Mouse (Mus musculus): ENCODE results near the gene Lrrc9. TPM values are rescaled to one million over a fixed set of nuclear protein-coding genes. Genes with fewer than 3 reads are reported as not detected.

The Lrrc9 gene
- polyA plus RNA-seq, 1 experiment from 2014 or later, result 0.20 TPM

DNA sequence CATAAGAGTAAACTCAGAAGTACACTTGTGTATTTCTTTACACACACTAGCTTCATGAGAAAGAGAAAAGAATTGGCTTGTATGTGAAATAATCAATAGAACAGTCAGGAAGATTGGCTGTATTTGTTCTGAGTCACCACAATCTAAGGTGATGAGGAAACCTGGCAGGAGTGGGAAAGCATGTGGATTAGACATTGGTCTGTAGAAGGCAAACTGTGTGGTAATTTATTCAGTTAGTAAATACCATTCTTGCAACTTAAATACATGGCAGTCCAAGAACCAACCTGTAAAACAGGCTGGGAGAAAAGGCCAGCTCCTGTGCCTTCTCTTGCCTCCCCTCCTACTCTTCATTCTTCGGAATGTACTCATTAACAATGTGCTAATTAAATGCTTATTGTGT is 25.6 kb downstream of the Lrrc9 start:
- 89% methylated on average over 1 of the region's 1 CpGs for WGBS
- H3K9ac ChIP-seq (replicated peaks; ENCODE audit: low read length), result no peak overlapping the region

GRCm38 (mm10) chr12:72467789-72468188 is 26.1 kb downstream of the Lrrc9 start:
- no peak overlapping the region for H3K27ac ChIP-seq (ENCODE audit: low read length)
- H3K36me3 ChIP-seq (ENCODE audit: insufficient read depth, low read length), result no peaks in the 10 kb centered on the region
- H3K9me3 ChIP-seq (ENCODE audit: low read length), result no peaks in the 10 kb centered on the region
- no peak overlapping the region for H3K9ac ChIP-seq (replicated peaks; ENCODE audit: low read length)
- no peak overlapping the region for H3K4me3 ChIP-seq (ENCODE audit: low read length)
- no peak for ATAC-seq (ENCODE audit: low FRiP score, low TSS enrichment)
- 92% methylated on average over 4 of the region's 4 CpGs for WGBS
- no peaks in the 10 kb centered on the region for H3K27me3 ChIP-seq (ENCODE audit: insufficient read depth, low read length)
- no peaks in the 10 kb centered on the region for H3K4me1 ChIP-seq (ENCODE audit: insufficient read depth, low read length)
- H3K4me2 ChIP-seq (replicated peaks; ENCODE audit: low read depth, low read length), result no peak overlapping the region

More for the DNA sequence above, 25.6 kb downstream of the Lrrc9 start:
- no peak overlapping the region for H3K4me2 ChIP-seq (replicated peaks; ENCODE audit: low read depth, low read length)
- H3K4me3 ChIP-seq (ENCODE audit: low read length), result no peak overlapping the region
- 0 out of 2 replicates have a peak, but pooled peaks cover under 1% of the 10 kb centered on the region for H3K27me3 ChIP-seq (ENCODE audit: insufficient read depth, low read length)
- H3K36me3 ChIP-seq (ENCODE audit: insufficient read depth, low read length), result no peaks in the 10 kb centered on the region
- H3K4me1 ChIP-seq (ENCODE audit: insufficient read depth, low read length), result no peaks in the 10 kb centered on the region
- no peak for ATAC-seq (ENCODE audit: low FRiP score, low TSS enrichment)
- H3K9me3 ChIP-seq (ENCODE audit: low read length), result no peaks in the 10 kb centered on the region
- no peak overlapping the region for H3K27ac ChIP-seq (ENCODE audit: low read length)

- 84% methylated on average over 2 of the region's 2 CpGs for WGBS
- Histone ChIP-seq H3K4me2 (replicated peaks; ENCODE audit: low read depth, low read length) (no peak overlapping the region), H3K9me3 (ENCODE audit: low read length) (no peaks in the 10 kb centered on the region), H3K9ac (replicated peaks; ENCODE audit: low read length) (no peak overlapping the region), H3K4me3 (ENCODE audit: low read length) (no peak overlapping the region), H3K27ac (ENCODE audit: low read length) (no peak overlapping the region), H3K27me3 (ENCODE audit: insufficient read depth, low read length) (no peaks in the 10 kb centered on the region), H3K36me3 (ENCODE audit: insufficient read depth, low read length) (no peaks in the 10 kb centered on the region), H3K4me1 (ENCODE audit: insufficient read depth, low read length) (no peaks in the 10 kb centered on the region)
- ATAC-seq (ENCODE audit: low FRiP score, low TSS enrichment), result no peak
Observed at GRCm38 (mm10) chr12:72476773-72477450, 35.2 kb downstream of the Lrrc9 start.

- Histone ChIP-seq H3K4me3 (ENCODE audit: low read length) (no peak overlapping the region), H3K36me3 (ENCODE audit: insufficient read depth, low read length) (no peaks in the 10 kb centered on the region), H3K4me2 (replicated peaks; ENCODE audit: low read depth, low read length) (no peak overlapping the region), H3K9ac (replicated peaks; ENCODE audit: low read length) (no peak overlapping the region), H3K4me1 (ENCODE audit: insufficient read depth, low read length) (no peaks in the 10 kb centered on the region), H3K27me3 (ENCODE audit: insufficient read depth, low read length) (no peaks in the 10 kb centered on the region), H3K9me3 (ENCODE audit: low read length) (no peaks in the 10 kb centered on the region), H3K27ac (ENCODE audit: low read length) (no peak overlapping the region)
- ATAC-seq (ENCODE audit: low FRiP score, low TSS enrichment), result no peak
Observed at GRCm38 (mm10) chr12:72482226-72482625, 40.6 kb downstream of the Lrrc9 start.

- Histone ChIP-seq H3K9ac (replicated peaks; ENCODE audit: low read length) (no peak overlapping the region), H3K4me2 (replicated peaks; ENCODE audit: low read depth, low read length) (no peak overlapping the region), H3K9me3 (ENCODE audit: low read length) (no peaks in the 10 kb centered on the region), H3K4me1 (ENCODE audit: insufficient read depth, low read length) (no peaks in the 10 kb centered on the region), H3K27me3 (ENCODE audit: insufficient read depth, low read length) (no peaks in the 10 kb centered on the region), H3K36me3 (ENCODE audit: insufficient read depth, low read length) (no peaks in the 10 kb centered on the region), H3K27ac (ENCODE audit: low read length) (no peak overlapping the region), H3K4me3 (ENCODE audit: low read length) (no peak overlapping the region)
- no peak for ATAC-seq (ENCODE audit: low FRiP score, low TSS enrichment)
Observed at GRCm38 (mm10) chr12:72484872-72485271, 43.2 kb downstream of the Lrrc9 start.

DNA sequence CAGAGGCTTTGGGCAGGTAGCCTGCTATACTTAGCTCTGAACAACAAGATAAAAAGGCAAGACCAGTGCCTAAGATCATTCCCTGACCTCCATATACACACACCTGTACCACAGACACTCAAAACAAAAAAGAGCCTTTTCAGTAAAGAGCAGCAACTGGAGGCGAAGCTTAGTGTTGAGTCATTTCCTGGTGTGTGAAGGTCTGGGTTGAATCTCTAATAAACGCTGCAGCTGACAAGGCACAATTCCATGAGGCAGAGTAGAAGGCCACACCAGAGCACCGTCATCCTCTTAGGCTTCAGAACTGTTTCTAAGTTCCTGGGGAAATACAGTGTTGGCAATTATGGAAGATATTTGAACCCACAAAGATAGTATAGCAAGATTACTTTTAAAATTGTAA is 45.8 kb downstream of the Lrrc9 start:
- Histone ChIP-seq H3K4me2 (replicated peaks; ENCODE audit: low read depth, low read length) (no peak overlapping the region), H3K4me3 (ENCODE audit: low read length) (no peak overlapping the region), H3K9ac (replicated peaks; ENCODE audit: low read length) (no peak overlapping the region), H3K9me3 (ENCODE audit: low read length) (no peaks in the 10 kb centered on the region), H3K36me3 (ENCODE audit: insufficient read depth, low read length) (no peaks in the 10 kb centered on the region), H3K27me3 (ENCODE audit: insufficient read depth, low read length) (no peaks in the 10 kb centered on the region), H3K27ac (ENCODE audit: low read length) (no peak overlapping the region), H3K4me1 (ENCODE audit: insufficient read depth, low read length) (no peaks in the 10 kb centered on the region)
- 73% methylated on average over 3 of the region's 3 CpGs for WGBS
- no peak for ATAC-seq (ENCODE audit: low FRiP score, low TSS enrichment)

DNA sequence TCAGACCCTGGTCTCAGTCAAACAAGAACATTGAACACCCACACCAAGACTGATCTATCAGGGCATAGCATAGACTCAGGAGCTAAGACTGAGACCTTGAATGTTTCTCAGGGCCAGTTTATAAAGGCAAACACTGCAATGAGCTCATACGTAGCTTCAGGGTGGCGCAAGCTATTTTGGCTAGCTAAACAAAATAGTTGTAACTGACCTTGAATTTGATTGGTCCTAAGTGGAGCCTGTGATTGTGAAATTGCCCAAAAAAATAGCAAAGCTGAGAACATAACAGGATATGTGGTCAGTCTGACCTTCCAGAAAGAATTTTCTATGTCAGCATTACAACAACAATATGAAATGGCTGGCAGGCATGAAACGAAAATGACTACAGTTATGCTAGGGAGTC is 48.3 kb downstream of the Lrrc9 start:
- Histone ChIP-seq H3K9ac (replicated peaks; ENCODE audit: low read length) (no peak overlapping the region), H3K27me3 (ENCODE audit: insufficient read depth, low read length) (no peaks in the 10 kb centered on the region), H3K9me3 (ENCODE audit: low read length) (no peaks in the 10 kb centered on the region), H3K36me3 (ENCODE audit: insufficient read depth, low read length) (no peaks in the 10 kb centered on the region), H3K4me1 (ENCODE audit: insufficient read depth, low read length) (no peaks in the 10 kb centered on the region), H3K4me2 (replicated peaks; ENCODE audit: low read depth, low read length) (no peak overlapping the region), H3K27ac (ENCODE audit: low read length) (no peak overlapping the region), H3K4me3 (ENCODE audit: low read length) (no peak overlapping the region)
- ATAC-seq (ENCODE audit: low FRiP score, low TSS enrichment), result no peak
- 80% methylated on average over 3 of the region's 3 CpGs for WGBS

- no peak overlapping the region for H3K9ac ChIP-seq (replicated peaks; ENCODE audit: low read length)
- ATAC-seq (ENCODE audit: low FRiP score, low TSS enrichment), result no peak
- H3K36me3 ChIP-seq (ENCODE audit: insufficient read depth, low read length), result no peaks in the 10 kb centered on the region
- no peaks in the 10 kb centered on the region for H3K27me3 ChIP-seq (ENCODE audit: insufficient read depth, low read length)
- H3K4me1 ChIP-seq (ENCODE audit: insufficient read depth, low read length), result no peaks in the 10 kb centered on the region
- H3K4me3 ChIP-seq (ENCODE audit: low read length), result no peak overlapping the region
- no peak overlapping the region for H3K4me2 ChIP-seq (replicated peaks; ENCODE audit: low read depth, low read length)
- H3K9me3 ChIP-seq (ENCODE audit: low read length), result no peaks in the 10 kb centered on the region
- 54% methylated on average over 3 of the region's 3 CpGs for WGBS
- H3K27ac ChIP-seq (ENCODE audit: low read length), result no peak overlapping the region
Observed at GRCm38 (mm10) chr12:72491063-72491719, 49.5 kb downstream of the Lrrc9 start.

DNA sequence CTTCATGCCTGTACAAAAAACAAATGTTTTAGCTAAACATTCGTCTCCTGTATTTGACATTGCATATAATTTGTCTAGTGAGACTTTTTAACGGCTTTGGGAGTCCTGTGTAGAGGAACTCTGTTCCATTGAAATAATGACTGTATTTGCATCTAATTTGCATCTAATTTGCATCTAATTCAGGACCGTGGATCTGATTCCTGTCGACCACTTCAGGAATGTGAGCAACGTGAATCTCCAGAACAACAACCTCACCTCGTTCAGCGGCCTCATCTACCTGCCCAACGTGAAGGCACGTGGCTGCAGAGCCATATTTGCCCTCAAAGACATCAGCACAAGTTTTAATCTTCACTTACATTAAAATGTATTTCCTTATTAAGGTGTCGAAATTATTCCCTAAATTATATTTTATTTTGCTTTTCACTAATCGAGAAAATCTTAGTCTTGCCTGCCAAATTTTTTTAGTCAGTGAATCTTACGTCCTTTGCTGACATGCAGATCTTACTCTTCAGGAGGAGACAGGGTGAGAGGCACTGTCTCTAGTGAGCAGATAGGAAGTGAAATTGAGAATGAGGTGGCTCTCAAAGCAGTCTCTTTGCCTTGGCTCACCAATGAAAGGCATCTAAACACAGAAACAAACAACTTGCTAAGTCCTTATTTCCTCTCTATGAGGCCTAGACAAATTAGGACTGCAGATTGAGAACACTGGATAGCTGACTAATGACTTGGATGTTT is 55.4 kb downstream of the Lrrc9 start:
- no peaks in the 10 kb centered on the region for H3K9me3 ChIP-seq (ENCODE audit: low read length)
- H3K4me2 ChIP-seq (replicated peaks; ENCODE audit: low read depth, low read length), result no peak overlapping the region
- no peak overlapping the region for H3K9ac ChIP-seq (replicated peaks; ENCODE audit: low read length)
- H3K4me3 ChIP-seq (ENCODE audit: low read length), result no peak overlapping the region
- 71% methylated on average over 12 of the region's 12 CpGs for WGBS
- no peaks in the 10 kb centered on the region for H3K4me1 ChIP-seq (ENCODE audit: insufficient read depth, low read length)
- H3K36me3 ChIP-seq (ENCODE audit: insufficient read depth, low read length), result no peaks in the 10 kb centered on the region
- H3K27ac ChIP-seq (ENCODE audit: low read length), result no peak overlapping the region
- no peaks in the 10 kb centered on the region for H3K27me3 ChIP-seq (ENCODE audit: insufficient read depth, low read length)
- ATAC-seq (ENCODE audit: low FRiP score, low TSS enrichment), result no peak

GRCm38 (mm10) chr12:72509606-72510005 is 67.9 kb downstream of the Lrrc9 start:
- Histone ChIP-seq H3K36me3 (ENCODE audit: insufficient read depth, low read length) (no peaks in the 10 kb centered on the region), H3K27me3 (ENCODE audit: insufficient read depth, low read length) (no peaks in the 10 kb centered on the region), H3K9ac (replicated peaks; ENCODE audit: low read length) (no peak overlapping the region), H3K4me3 (ENCODE audit: low read length) (no peak overlapping the region), H3K27ac (ENCODE audit: low read length) (no peak overlapping the region), H3K4me2 (replicated peaks; ENCODE audit: low read depth, low read length) (no peak overlapping the region), H3K9me3 (ENCODE audit: low read length) (no peaks in the 10 kb centered on the region), H3K4me1 (ENCODE audit: insufficient read depth, low read length) (no peaks in the 10 kb centered on the region)
- WGBS, result 48% methylated on average over 7 of the region's 7 CpGs
- no peak for ATAC-seq (ENCODE audit: low FRiP score, low TSS enrichment)
